Mouse (Mus musculus) cerebellum, adult 8-10 months (tissue): ENCODE results near the gene 1810010D01Rik.

Experiments
- DNase-seq: peaks from one replicate; pipeline ENCODE4 v3.0.0; 2022

1810010D01Rik gene

DNA sequence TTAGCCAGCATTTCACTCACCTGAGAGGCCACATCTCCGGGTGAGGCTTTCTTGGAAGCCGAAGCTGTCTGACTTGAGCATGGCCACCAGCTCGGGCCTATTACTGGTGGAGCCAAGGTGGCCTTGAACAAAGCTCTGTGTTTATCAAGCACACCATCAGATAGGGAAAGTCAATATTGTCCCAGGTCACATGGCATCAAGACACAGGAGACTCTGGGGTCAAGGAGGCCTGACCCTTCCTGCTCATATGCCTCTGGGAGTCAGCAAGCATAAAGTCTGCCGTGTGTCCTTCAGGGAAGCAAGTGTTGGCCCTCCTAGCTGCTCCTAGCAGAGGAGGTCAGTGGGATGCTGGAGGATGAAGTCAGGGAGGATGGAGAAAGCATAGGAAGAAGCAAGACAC is at the start of gene 1810010D01Rik:
1810010D01Rik (minus strand) TSS at position 114 of the 400 bp plus-strand sequence.
- no peak for DNase-seq

DNA sequence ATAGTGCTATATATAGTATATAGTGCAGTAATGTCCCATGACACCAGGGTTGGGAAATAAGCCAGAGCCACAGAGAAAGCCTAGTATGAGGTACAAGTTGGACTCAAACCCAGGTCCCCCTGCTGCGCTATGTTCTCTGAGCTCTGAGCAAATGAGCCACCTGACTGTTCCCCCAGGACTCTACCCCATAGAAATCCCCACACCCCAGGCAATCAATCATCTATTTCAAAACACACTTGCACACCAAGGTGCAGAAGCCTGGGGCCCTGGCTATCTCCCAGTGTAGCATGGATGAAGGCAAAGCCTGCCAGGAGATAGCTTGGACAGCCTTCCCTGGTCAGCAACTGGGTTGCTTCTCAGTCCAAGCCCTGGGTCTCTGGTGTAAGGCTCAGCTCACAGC is 48.2 kb upstream of the 1810010D01Rik start:
- DNase-seq, result peak; percentile 33

DNA sequence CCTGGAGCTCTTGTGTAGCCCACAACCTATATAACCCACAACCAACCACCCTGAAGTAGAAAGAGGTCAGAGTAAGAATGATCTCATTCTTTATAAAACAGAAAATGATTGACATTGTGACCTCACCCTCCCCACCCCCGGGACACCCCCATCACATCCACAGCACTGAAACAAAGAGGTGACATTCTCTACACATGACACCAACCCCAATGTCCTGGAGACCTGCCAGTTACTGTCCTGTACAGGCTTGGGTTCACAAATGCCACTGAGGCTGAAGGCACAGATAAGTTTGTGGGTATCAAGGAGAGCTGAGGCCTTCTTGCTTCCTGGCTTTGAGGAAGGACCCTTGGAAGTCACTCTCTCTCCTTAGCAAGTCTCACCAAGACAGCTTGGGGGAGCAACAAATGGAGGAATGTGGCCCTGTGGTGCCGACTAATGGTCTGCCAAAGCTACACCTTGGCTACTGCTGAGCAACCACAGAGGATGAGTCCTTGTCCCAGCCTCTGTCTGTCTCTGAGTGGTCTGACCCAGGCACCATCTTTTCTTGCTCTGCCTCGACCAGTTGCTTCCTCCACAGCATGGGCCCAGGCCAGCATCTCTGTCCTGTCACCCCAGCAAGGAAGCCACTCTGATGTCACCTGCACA is 46.2 kb upstream of the 1810010D01Rik start:
- peak; percentile 40 for DNase-seq

DNA sequence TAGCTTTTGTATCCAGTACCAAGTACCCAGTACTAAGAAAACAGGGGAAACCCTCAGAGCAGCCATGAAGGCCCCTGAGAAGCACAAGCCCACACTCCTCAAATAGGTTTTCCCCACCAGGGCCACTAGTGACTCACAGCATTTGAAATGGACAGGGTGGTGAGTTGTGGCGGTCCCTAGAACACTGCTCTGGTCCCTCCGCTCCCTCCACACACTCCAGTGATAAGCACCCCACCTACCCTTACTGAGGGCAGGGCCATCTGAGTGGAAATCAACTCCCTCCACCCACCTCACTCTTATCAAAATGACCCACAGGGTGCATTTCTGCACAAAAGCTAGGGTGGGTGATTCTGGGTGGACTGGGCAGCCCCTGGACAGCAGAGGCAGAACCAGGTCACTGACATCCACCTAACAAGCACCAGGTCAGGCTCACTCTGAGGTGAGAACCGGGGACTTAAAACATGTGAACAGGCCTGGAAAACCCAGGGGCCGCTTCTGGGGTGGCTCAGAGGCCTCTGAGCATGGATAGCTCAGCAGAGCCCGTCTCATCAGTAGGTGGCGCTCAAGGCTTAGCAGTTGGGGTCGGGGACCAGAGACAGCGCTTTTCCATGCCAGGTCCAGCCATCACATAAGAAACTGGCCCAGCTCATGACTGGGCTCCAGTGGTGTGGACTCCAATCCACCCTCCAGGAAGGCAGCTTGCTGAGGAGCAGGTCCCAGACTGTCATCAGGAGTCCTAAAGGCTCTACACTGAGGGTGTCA is 45.0 kb upstream of the 1810010D01Rik start:
- DNase-seq, result peak; percentile 92

DNA sequence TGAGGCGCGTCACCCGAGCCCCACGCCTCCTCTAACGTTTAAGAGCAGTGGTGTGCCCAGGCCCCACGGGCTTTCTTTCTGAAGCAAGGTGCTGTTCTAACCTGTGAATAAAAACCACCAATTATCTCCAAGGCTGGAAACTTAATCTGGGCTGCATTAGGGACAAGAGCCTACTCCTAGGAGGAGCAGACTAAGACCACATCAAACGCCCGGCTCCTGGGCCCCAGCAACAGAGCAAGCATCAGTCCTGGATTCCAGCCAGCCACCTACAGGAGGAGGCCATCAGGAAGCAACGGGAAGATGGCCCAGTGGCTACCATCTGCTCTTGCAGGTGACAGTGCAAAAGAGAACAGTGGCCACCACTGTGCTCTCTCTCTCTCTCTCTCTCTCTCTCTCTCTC is 42.3 kb upstream of the 1810010D01Rik start:
- peak; percentile 70 for DNase-seq

DNA sequence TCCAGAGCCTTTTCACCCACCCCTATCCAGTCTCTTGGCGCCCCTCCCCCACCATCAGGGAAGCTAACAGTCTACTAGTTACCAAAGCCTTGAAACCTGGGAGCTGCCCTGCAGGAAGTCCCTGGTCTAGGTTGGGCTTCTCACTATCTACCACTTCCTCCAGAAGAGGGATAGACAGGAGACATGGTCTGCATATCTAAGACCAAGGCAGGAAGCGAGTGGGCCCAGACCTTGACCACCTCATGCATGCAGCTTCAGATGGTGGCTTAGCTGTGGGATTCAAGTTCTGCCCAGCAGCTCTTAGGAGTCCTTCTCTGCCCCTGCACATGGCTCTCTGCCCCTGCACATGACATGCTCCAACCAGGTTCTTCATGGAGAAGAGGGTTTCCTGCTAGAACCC is 41.0 kb upstream of the 1810010D01Rik start:
- no peak for DNase-seq

DNA sequence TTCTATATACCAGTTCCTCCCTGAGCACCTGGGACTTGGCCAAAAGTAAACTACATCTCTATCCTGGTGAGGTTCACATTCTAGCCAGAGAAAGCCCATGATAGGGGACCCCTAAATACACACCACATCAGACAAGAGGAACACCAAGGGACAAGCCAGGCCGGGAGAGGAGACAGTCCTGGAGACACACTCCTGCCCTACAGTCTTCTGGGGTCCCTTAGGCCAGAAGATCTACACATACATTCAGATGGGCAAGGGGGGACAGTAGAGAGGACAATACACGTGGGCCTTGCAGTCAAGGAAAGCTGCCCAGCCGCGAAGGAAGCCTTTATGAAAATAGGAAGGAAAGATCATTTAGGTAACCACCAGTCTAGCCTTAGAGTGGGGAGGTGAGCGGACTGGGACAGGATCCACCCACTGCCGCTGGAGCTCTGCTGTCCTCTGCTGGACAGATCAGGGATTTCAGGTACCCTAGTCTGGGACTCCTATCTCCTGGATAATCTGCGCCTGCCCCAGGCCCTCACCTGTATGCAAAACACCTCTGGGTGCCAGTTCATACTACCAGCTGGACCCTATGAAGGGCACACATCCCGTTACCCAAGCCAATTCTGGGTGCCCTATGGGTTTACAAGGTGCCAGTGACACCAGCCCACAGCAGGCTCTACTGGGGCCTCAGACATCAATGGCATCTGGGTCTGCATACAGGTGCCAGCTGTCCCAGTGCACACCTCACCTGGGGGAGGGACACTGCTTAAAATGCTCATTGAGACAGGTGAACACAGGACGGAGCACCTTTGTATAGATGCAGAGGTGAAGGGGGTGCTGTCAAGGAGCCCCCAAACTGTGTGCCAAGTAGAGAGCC is 35.2 kb upstream of the 1810010D01Rik start:
- peak; percentile 91 for DNase-seq

DNA sequence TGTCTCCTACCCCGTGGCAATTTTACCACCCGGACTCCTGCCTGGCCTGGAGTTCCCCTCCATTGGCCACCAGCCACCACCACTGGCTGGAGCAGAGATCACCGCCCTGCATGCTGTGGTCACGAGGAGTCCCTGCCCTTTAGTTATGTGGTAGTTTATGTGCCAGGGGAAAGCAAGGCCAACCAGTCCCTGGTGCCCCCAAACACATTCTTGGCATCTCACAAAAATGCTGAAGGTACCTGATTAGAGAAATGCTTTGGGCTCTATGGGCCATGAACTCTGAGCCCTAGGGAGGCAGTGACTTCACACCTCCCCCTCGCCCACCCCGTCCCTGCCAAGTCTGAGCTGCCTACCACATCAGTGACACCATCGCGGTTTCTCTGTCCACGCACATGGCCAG is 34.1 kb upstream of the 1810010D01Rik start:
- DNase-seq, result no peak

DNA sequence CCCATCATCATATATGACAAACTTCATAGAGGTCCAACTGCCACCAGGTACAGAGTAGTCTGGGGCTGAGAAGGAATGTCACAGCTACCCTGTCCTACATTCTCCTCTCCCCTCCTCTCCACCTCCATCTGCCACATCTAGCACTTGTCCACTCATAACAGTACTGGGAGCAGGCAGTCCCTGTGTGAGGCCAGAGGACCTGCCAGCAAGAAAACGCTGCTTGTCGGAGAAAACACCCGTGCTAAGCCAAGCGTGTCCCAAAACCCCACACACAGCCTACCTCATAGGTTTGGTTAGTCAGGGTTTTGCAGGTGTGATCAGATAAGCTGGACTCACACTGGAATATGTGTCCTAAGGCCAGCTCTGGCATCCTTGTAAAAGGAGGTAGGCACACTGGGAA is 33.0 kb upstream of the 1810010D01Rik start:
- DNase-seq, result peak; percentile 64

DNA sequence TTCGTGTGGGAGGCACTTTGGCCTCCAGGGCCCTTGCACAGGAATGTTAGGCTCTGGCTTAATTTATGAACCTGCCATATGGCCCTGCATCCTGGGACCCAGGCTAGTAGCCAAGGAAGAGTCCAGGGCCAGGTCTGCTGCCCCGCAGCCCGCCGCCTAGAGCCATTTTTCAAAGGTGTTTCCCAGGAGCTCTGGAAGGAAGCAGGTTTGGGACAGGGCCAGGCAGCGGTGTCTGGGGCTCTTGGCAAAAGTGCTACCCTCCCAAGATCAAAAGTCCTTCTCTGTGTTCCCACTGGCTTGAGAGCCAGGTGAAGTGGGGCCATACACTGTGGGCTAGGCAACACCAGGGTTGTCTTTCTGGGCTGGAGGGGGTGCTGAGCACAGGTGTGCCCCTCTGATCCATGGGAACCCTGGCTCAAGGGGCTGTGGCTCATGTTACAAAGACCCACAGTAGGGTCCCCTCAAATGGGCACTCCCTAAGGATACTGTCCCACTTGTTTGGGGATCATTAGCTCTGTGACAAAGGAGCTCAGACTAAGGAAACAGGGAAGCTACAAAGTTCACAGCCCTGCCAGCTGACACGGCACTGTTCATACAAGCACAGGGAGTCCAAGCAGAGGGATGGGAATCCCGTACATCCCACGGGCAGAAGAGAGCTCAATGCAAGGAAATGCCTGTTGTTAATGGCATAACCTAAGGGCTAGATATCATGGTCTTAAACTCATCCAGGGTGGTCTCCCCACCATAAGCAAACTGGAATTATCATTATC is 32.0 kb upstream of the 1810010D01Rik start:
- DNase-seq, result peak; percentile 73

DNA sequence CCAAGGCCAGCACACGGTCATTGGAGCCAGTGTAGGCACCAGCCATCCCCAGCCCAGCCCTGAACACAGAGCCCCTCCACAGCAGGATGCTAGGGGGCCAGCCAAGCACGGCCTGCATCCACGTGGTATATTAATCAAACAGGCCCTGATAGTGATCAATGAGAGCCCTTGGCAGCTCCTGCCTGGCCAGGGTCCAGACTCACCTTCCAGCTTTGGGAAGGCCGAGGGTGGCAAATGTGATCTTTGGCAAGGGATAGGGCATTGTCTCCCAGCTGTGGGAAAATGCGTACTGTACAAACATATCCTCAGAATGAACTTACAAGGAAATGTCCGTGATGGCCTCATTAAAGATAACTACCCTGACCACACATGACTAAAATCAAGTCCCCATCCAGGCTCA is 31.2 kb upstream of the 1810010D01Rik start:
- no peak for DNase-seq

DNA sequence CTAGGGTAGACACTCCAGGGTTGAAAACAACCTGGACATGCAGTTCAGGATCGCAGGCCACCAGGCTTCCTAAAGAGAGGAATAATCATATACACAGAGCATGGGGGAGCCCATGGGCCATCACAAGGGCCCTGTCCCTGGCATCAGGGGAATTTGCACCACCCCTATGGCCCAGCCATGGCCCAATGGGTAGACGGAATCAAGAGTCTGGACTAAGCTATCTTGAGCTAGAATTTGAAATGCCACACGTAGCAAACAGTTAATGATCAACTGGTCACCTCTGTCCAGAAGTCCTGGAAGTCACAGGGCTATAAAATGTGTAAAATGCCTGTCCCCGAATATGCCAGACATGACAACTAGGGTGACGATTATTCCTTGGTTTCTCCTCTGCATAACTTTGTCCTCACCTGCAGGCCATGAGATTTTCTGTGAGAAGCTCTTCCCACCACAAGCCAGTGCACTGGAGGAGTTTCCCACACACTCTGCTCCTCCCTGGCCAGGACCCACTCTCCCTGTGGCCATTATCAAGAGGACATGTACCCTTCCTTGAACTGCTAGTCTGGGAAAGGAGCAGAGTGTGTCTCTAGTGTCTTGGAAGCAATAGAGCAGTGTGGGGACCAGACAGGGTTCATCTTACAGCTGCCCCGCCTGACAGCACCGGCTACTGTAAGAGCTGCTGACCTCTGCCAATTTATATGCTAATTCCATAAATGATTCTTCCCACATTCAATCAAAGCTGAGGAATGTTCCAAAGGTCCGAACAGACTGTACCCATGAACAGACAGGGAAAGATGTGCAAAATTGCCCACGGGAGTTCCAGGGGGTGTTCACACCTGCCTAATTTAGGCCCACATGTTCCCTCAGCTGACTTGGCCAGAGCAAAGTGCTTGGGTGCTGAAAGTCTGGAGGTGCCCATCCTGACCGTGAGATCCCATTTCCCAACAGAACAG is 27.2 kb upstream of the 1810010D01Rik start:
- DNase-seq, result no peak

DNA sequence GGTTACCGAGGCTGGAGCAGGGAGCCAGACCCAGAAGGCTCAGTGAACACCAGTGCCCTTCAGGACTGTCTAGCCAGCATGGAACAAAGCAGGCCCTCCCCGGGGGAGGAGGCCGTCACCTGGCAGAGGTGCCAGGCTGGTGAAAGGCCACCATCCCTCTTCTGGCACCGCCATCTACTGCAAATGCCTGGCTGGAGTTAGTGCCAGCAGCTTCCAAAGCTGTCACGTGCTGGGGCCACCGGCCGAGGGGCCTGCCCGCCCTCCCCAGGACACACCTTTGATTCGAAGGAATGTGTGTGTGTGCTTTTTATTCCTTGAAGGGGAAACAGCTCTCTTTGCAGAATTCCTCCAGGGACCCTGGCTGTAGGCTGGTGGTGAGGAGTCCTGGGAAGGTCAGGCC is 23.7 kb upstream of the 1810010D01Rik start:
- DNase-seq, result peak; percentile 25

DNA sequence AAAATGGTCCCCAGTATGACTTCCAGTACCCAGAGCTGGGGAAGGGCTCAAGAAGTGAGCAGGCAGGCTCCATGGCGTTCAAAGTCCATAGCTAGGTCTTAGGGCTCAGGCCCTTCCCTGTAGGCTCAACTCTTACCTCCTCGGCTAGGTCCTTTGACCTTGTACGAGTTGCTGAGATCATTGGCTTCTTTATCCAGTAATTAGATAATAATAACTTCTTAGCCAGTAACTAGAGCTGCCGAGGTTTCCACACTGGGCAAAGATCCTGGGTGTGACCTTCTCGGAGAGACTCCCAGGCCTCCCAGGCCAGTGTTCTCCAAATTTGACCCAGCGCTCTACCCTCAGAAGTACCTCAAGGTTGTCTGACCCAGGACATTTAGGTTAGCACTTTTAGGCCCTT is 18.7 kb upstream of the 1810010D01Rik start:
- no peak for DNase-seq

DNA sequence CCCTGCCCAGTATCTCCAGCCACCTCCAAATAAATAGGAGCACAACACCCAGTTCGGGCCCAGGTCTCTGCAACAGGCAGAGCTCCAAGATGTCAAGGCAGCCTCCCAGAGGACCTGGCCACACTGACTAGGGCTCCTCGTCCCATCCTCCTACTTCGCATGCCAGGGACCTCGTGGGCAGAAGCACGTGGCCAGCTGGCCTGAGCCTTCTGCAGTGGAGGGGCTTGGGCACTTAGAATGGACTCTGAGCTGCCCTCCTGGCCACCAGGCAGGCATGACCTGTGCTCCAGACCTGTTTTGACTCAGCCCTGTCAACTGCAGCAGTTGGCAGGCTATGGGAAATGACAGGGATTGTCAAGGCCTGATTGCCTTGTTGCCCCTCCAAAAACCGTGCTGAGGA is 17.7 kb upstream of the 1810010D01Rik start:
- DNase-seq, result no peak

DNA sequence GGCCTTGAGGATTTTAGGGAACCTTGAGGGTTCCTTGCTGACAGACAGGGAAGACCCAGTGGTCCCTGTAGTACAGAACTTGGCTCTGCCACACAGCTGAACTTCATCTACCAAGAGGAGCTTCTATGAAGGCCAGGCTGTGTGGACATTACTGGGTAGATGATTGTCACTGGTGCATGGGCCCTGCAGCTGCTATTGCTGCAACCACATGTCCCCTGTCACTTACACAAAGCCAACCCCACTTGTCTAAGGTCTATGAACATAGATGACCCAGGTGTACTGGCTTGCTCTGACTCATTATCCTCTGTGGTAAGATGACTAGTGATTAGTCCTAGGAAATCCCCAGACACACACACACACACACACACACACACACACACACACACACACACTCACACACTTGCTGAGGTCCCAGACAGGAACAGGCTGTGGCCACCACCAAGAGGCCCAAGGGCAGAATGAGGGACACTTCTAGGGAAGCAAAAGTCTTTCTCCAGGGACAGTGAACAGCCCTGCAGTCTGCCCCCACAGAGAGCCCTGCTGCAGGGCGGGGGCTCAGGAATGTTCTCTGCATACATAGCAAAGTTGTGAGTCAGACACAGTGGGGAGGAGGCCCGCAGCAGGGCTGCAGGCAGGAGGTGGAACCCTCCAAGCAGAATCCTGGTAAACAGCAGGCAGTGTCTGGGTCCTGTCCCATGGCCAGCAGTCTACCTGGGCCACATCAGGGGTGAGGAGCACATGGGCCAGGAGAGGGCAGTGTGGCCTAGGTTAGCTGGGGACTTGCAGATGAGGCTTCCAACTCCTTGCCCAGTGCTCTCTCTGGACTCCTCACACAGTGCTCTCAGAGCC is 14.1 kb upstream of the 1810010D01Rik start:
- peak; percentile 32 for DNase-seq

DNA sequence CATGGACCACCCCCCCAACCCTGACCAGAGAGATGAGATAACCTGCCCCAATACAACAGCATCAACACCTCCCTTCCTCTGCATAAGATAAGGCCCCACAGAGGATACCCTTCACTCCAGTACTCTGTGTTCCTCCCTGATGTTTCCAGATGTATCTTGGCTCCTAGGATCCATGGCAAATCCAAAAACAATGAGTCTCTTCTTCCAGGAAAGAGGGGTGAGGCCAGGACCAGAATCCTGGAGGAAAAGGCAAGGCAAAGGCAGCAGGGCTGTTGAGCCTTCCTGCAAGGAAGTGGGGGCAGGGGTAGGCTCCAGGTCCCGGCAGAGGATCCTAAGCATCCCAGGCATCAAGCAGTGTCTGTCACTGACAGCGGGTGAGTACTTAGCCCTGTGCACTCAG is 13.4 kb upstream of the 1810010D01Rik start:
- DNase-seq, result no peak

DNA sequence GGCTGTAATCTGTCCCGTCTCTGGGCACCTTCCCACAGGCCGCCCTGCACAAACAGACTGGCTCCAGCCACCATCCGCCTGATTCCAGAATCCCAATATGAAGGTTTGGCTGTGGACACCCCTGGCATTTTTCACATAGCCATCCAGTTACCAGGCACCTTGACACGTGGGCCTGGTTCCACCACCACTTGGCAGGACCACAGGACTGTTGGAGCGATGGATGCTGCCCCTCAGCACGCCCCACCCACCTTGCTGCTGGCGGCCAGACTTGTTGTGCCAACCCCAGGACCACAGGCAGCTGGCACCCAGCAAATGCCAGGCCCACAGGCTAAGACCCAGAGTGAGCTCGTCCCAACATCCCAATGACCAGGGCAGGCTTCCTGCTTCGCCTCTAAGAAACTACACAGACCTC is 11.5 kb upstream of the 1810010D01Rik start:
- DNase-seq, result no peak

DNA sequence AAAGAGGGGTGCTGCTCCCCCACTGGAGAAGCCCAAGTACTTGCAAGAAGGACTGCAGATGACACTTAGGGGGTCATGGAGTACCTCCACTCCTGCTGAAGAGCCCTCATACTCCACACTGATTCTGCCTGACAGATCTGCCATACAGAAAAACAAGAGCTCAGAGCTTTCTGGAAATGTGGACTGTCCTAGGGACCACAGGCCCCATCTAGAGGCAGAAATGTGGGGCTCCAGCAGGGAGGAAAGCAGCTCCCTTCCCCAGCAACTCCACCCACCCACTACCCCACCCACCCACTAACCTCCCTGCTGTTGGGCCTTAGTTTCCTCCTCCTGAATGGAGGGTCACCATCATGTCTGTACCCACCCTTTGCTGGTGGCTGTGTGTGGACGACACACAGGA is 8.7 kb upstream of the 1810010D01Rik start:
- DNase-seq, result no peak

DNA sequence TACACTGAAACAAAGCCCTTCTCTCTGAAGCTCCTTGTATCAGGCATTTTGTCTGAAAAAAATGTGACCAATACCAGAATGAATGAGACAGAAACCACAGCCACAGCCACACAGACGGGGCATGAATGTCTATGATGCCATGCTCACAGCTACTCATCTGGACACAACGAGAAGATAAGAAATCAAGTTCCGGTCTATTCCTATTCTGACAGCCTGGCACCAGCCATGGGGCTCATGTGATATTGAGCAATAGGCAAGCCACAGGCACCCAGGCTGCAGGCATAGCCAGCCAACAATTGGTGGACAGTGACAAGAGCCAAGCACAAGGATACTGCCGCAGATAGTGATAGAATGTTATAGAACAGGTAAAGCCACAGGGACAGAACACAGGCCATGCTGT is 7.6 kb upstream of the 1810010D01Rik start:
- DNase-seq, result no peak
